Mouse (Mus musculus) activated CD4-positive, CD25-positive, alpha-beta regulatory T cell, adult 4 months (primary cell): ENCODE results near the gene Zfp652. TPM values are rescaled to one million over a fixed set of nuclear protein-coding genes. Genes with fewer than 3 reads are reported as not detected.
"Not testable (repeated sequence)": the region's sequence is repeated elsewhere in the genome, so short reads cannot be mapped to it uniquely, and the experiment has no call there.

Experiments
- ATAC-seq: one replicate; pipeline ENCODE4 v1.8.0; 2017
- polyA plus RNA-seq, 2 experiments: library from polyadenylated mRNA; unstranded; fragments of 100-300 nt; shearing (Covaris generic); gene quantifications; one replicate each; pipeline ENCODE4 v1.2.1; 2017

Zfp652 gene
- 10 to 100 TPM in 1 of 2 experiments, 1 to 10 TPM in 1; 9.6 to 13.0 TPM for polyA plus RNA-seq

DNA sequence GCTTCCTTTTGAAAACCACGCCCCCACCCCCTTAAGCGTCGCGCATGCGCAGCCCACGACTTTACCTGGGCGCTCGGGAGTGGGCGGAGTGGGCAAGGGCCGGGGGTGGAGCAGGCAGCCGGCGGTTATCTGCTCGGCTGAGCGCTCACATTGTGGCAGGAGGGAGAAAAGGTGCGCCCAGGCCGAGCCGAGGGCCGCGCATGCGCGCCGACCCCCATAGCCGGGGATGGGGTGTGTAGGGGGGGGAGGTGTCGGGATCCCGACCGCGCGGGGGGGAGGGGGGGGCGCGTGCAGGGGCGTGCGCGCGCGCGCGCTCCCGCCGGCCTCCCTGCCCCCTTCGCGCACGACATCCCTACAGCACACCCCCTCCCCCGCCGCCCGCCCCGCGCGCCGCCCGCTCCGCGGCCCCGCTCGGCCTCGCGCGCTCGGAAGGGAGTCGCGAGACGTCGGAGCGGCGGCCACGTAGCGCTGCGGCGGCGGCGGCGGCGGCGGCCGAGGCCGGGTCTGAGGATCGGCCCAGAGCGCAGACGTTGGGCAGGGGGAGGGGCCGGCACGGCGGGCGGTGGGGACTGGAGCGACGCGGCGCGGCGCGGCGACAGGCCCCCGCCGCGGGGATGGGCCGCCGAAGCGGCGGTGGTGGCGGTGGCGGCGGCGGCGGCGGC lies at the start of gene Zfp652:
TSS of gene Zfp652 (plus strand) at position 111 of the 662 bp plus-strand sequence.
- ATAC-seq: peak; percentile 67

DNA sequence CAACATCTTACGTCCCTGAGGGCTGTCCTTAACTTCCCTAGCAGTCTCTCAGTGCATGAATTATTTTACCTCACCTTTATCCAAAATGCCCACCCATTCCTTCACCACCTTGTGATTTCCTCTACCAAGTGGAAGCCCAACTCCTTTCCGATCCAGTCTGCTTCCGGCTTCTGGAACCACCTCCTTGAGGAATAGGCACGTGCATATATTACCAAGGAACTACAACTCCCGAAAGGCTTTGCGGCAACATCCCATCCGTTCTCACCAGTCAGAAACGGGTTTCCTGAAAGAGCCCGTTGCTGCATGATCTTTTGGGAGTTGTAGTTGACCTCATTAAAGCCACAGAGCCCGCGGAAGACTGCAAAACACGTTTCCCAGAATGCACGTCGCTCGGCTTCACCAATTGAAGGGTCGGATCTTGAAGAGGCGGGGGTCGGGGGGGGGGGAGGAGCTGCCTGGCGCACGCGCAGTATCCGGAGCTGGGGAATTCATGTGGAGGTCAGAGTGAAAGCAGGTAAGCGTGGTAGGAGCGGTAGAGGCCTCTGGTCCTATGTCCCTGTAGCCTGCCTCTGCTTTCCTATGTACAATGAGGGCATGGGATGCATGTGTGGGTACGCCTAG lies 45.8 kb upstream of the Zfp652 start, which contains the start of gene Phb:
TSS of gene Phb (plus strand) at position 429 of the 621 bp plus-strand sequence.
- peak; percentile 94 for ATAC-seq

DNA sequence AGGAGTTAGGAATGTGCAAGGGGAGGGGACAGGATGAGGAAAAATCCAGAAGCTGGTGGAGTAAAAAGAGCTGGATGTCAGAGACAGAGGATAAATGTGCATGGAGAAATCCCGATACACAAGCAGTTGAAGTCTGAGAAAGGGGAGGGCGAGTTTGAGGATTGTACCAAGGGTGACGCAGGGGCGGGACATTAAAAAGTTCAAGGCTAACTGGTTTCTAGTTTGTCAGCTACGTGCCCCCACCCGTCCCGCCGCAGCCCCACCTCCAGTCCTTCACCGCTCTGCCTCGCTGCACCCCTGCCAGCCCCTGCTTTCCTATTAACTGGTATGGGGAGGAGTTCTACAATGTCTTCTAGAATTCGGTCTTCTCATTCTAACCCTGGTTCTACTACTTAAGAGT lies 45.3 kb upstream of the Zfp652 start:
- ATAC-seq: peak; percentile 35

DNA sequence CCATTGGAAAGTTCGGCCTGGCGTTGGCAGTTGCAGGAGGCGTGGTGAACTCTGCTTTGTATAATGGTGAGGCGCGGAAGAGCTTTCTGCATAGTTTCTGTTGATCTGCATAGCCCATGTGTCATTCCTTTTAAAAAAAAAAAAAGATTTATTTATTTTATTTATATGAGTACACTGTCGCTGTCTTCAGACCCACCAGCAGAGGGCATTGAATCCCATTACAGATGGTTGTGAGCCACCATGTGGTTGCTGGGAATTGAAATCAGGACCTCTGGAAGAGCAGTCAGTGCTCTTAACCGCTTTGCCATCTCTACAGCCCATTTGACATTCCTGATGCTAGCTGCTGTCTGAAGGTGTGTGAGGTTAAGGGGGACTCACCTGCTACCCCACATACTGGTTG lies 44.4 kb upstream of the Zfp652 start:
- not testable (repeated sequence) for ATAC-seq

DNA sequence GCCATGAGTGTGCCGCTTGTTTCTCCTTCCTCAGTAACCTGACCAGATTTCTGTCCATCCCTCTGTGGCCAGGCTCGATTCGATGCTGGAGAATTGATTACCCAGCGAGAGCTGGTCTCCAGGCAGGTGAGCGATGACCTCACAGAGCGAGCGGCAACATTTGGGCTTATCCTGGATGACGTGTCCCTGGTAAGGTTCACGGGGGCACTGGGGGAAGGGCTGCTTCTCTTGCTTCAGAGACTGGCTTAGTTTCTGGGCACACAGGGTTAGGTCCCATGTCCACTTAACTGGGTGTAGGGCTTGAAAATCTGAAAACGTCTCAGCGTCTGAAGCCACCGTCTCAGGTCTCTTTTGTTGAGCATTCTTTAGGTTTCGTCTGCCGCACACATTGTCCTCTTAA lies 37.0 kb upstream of the Zfp652 start:
- ATAC-seq: no peak

DNA sequence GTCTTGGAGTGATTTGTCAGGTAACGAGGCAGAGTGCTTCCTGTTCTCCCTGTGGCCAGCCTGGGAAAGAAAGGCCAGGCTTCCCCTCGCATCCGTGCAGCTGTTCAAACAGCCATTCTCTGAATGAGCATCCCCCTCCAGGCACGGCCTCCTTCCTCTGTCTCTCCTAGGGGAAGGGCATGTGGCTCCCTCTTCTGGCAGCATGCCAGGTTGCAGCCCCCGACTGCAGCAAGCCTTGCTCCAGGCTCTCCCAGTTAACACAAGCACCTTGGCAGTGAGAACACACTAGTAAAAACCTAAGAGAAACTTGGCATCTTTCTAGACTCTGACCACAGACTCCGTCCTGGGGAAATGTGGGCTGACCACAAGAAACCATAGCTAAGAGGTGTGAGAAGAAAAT lies 36.2 kb upstream of the Zfp652 start:
- no peak for ATAC-seq

DNA sequence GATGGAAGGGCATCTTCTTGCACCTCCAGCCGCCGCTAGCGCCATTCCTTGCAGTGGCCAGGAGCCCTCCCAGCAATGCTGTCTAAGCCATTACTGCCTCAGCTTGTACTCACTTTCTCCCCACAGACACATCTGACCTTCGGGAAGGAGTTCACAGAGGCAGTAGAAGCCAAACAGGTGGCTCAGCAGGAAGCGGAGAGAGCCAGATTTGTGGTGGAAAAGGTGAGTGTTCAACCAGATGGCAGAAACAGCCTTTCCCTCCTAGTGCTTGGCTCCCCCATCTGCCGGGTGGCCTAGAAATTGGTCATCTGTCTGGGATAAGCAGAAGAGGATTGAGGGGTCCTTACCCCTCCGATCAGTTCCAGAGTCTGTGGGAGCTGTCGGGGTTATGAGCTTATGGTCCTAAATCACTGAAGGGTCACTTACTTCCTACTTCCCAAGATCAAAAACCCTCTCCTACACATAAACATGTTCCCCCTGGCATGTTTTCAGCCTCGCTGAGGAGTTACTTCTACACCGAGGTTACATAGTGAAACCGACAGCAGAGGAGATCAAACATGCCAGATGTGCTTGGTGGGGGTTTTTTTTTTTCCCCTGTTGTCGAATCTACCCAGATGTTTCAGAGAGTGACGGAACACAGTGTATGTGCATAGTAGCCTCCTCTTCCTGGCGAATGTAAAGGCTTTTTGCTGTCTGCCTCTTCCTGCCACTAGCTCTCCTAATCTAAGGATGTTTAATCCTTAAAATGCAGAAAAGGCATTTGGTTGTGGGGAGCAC lies 34.4 kb upstream of the Zfp652 start:
- no peak for ATAC-seq

DNA sequence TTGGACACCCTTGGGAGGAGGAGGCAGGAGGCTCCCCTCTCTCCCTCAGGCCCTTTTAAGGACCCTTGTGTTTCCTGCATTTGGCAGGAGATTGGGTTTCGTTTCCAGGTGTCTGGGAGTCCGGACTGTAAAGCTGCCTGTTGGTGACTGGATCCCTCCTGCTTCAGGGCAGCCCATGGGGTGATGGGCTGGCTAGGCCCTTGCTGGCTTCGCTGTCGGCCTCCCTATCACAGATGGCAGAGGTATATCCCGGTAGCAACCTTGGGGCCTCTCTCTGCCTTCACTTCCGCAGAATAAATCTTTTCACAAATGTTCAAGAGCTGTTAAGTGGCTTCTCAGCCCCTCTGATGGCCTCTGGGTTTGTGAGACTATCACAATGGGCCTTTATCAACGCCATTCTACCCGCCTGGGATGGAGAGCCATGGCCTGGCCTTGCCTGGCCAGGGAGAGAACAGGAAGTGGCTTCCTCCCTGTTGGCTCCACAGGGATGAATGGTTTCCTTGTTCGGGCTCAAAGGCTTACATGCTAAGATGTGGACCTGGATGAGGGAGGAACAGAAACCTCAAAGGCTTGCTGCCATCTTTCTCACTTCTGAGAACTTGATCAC lies 30.4 kb upstream of the Zfp652 start:
- ATAC-seq: no peak

DNA sequence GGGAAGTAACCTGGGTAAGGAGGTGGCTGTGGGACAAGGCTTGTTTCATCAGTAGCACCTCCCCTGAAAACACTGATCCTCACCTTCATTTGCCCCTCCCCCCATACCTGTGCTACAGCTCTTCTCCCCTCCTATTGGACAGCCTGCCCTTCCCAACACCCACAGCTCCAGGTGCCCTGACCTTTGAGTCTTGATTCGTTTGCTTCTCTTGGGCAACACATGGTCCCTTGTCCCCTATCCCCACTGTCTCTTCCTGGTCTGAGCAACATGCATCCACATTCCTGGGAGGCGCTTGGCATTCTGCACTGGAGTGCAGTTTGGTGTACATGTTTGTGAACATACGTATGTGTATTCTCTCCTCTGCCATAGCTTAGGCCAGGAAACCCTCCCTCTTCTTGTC lies 29.5 kb upstream of the Zfp652 start:
- ATAC-seq: no peak

DNA sequence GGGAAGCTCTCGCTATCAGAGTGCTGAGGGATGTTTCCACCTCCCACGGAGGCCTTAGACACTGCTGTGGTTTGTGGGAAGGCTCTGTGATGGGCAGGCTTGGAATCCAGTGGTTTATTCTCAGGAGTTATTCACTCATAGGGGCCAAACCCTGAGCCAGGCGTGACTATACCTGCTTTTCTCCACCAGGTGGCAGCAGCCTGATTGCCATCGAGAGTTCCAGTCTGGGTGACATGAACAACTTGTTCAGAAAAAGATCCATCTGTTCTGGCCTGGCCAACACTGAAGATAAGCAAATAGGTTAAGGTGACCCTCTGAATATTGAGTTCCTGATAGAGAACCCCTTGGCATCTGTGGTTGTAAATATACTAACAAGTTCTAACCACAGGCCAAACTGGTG lies 26.4 kb upstream of the Zfp652 start:
- no peak for ATAC-seq

DNA sequence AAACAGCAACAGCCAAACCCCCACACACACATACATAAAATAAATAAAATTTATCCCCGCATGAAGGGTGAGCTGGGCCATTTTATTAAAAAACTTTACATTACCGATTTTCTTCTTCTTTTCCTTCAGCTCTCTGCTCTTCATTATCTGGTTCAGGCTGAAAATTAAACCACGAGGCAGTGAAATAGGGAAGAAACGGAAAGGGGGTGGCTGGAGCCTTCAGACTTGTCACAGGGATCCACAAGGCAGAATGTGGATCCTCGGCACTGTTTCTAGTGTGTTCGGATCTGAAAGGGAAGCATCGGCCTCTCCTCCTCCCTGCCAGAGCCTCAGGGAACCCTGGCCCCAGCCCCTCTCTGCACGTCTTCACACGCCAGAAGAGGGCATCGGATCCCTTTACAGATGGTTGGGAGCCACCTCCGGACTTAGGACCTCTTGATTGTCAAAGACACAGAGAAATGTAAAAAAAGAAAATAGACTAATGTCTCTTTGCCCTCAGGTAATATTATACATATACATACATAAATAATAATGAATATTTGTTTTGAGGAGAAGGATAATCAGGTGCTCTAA lies 25.3 kb upstream of the Zfp652 start:
- no peak for ATAC-seq

DNA sequence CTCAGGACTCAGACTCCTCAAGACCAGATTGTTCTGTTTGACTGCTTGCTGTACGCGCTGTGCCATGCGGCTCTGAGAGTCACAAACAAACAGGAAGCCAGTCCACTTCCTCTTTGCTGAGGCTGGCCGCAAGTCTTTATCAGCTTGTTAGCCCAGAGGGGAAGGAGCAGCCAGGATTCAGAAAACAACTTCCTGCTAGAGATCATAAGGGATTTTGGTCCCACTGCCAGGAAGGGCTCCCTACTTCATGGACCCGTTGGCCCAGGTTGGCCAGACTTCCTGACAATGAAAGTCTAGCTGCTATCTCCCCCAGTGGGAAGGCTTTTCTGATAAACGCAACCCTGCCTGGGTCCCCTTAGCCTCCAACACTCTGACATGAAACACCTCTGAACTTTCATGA lies 24.0 kb upstream of the Zfp652 start:
- peak; percentile 87 for ATAC-seq

DNA sequence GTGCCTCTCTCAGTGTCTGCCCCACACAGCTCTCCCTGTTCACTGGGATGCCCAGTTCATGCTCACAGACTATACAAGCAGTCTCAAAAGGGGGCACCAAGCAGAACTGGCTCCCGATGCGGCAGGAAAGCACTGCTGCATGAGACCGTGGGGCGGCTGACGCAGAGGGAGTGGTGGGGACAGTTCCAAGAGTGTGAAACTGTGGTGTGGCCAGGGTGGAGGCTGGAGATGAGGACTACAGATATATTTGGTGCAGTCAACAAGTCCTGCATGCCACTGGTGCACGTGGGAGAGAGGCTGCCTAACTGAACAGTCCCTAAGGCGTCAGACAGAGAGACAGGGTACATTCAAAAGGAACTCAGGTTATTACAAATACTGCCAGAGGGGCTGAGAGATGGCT lies 23.5 kb upstream of the Zfp652 start:
- peak; percentile 13 for ATAC-seq

DNA sequence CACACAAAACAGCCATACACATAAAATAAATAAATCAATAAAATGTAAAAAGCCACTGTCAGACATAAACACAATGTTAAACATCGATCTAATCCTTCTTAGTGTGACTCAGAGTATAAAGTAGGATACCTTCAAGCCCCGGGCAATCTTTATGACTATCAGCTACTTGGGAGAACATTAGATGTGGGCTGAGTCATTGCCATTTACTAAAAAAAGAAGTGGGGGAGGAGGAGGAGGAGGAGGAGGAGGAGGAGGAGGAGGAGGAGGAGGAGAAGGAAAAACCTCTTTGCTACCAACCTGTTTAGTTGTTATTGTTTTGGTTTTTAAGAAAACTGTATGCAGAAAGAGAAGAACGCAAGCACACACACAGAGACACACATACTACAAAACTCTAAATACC lies 22.9 kb upstream of the Zfp652 start:
- no peak for ATAC-seq

DNA sequence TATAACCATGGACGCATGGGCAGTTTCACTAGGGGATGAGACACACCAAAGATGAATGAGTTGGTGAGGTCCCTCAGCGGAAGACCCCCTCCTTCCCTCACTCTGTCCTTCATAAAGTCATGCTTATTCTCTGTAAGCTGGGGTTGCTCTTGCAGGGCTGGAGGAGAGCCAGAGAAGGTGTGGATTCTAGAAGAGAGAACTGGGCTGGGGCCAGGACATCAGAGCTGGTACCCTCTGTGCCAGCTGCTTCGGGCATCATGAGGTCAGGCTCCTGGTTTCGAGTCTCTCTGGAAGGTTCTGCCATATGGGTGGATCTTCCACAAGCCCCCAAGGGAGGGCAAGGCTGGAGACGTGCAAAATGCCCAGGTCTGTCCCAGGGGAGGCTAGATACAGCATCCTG lies 13.9 kb upstream of the Zfp652 start:
- ATAC-seq: no peak

DNA sequence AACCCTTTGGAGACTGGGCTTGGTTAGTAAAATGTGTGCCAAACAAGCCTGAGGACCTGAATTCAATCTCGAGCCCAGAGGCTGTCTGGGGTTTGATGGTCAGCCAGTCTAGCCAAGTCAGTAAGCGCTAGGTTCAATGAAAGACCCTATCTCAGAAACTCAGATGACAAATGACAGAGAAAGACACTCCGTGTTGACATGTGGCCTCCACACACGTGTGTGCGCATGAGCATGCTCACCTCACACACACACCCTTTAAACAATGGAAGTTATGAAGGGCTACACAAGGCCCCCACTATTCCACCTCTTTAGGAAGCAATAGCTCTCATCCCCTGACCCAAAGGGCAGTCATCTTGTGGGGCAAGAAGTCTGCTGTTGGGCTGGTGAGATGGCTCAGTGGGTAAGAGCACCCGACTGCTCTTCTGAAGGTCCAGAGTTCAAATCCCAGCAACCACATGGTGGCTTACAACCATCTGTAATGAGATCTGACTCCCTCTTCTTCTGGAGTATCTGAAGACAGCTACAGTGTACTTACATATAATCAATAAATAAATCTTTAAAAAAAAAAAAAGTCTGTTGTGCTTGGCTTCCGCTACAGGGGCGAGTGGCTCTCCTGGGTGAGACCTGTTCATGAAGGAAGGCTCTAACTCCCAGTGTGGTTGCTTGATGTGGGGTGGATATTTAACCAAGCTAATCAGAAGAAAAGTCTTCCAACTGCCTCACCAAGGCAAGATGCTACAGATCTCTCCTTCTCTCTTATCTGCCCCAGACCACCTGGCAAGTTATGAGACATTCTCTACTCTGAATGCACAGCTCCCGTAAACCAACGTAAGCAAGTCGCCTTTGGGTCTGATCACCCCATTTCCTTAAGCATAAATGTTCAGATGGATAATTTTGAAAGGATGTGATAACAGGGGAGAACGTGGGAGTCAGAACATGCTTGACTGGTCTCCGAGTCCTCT lies 11.4 kb upstream of the Zfp652 start:
- no peak for ATAC-seq

DNA sequence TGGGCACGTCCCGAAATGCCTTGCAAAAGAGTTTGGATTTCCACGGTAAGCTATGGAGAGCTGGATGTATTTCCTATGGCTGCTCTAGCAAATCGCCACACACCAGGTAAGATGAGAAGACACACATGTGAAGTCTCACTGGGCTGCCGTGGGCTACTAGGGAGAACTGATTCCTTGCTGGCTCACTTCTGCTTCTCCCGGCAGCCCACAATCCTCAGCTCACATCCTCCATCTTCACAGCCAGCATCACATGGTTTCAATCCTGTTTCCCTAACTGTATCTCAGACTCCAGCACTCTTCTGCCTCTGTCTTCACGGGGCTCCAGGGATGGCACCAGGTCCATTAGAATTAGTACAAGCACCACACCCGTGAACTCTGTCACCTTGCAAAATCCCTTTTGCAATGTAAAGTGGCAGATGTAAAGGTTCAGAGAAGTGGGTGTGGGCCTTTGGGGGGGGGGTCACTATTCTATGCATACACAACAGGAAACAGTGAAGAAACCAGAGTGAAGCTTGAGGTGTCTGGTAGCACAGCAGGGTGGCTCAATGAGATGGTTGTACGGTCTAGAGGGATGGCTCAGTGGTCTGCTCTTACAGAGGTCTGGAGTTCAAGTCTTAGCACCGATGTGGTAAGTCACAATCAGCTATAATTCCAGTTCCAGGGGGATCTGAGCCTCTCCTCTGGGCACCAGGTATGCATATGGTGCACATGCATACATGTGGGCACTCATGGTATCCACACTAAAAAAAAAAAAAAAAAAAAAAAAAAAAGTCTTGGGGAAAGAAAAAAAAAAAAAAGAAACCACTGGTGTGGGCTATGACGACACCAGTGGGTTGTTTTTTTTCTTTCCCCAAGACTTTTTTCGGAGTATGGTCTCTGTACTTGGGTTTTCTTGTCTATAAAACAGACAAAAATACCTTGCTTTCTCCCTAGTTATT lies 8.2 kb upstream of the Zfp652 start:
- no peak for ATAC-seq

DNA sequence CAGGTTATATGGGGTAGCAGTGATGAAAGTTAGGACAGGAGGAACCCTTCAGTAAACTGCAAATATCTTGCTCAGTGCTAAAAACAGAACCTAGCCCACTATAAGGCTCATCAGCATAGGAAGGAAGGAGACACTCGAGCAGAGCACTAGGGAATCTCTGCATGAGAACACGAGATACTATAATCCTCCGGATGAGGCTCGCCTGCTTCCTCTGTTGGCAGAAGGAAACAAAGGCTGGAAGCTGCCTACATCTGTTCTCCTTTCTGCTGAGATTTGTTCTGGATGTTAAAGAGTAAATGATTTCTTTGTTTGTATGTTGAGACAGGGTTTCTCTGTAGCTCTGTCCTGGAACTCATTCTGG lies 7.5 kb upstream of the Zfp652 start:
- ATAC-seq: no peak

DNA sequence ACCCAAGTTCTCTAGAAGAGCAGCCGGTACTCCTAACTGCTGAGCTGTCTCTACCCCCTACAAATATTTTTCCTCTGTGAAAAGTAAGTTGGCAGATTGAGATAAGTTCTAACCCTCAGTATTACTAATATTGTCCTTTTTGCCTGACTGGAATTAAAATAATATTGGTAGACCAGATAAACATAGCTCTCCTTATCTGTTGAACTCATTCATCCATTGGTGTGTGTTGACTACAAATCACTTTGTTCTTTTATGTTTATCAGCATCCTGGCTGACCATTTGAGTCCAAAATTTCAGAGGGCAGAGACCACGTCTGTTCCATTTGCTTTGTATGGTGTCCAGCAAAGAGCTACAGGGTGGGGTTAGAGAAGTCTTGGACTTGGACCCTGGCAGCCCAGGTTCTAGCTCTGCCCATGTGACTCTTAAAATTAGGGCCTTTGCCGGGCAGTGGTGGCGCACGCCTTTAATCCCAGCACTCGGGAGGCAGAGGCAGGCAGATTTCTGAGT lies 2.9 kb upstream of the Zfp652 start:
- ATAC-seq: no peak

DNA sequence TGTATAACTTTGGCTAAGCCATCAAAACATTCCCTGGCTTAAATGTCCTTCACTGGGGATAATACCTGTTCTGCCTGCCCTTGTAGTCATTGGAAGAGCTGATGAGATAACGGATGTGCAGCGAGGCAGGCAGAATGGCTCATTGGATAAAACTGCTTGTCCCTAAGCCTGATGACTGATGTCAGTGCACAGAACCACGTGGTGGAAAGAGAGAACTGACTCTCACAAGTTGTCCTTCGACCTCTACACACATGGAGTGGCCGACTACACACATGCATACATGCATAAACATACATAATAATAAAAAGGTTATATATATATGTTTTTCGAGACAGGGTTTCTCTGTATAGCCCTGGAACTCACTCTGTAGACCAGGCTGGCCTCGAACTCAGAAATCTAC lies 2.0 kb upstream of the Zfp652 start:
- no peak for ATAC-seq
